ENCODE assay signal across 8 mouse cellular contexts in genomic region chr5:147956821-147957564, GRCm38 (mm10). TPM values are rescaled to one million over a fixed set of nuclear protein-coding genes. Genes with fewer than 3 reads are reported as not detected.
DNase-seq lines count a peak whose midpoint lies in the region; ATAC-seq and TF ChIP-seq lines count a peak whose summit lies in the region.

Gene Mtus2 (plus strand): TSS chr5:147957320.

- intact Hi-C loops in heart, postnatal 25 days (cut with DNase I): loop anchor here (2.0 to 5.0 kb wide), 2 partner anchors 175 to 286 kb away; no protein-coding TSS in a partner anchor

- no peak for TF ChIP-seq POLR2A in testis, adult 2 months (IDR thresholded peaks at IDR 0.05; ENCODE audit: control insufficient read depth, low read depth, low read length)

- WGBS in liver, embryonic 16.5 days (ENCODE audit: insufficient replicate concordance): 2% methylated on average over 55 of the region's 55 CpGs
- under 1% methylated on average over 51 of the region's 55 CpGs for WGBS in neural tube, embryonic 14.5 days

- H3K4me2 ChIP-seq in liver, embryonic 16.5 days (ENCODE audit: low read depth, low read length): peak within 1 kb of the TSS; percentile 50
- peak within 1 kb of the TSS; percentile 84 for H3K4me2 ChIP-seq in neural tube, embryonic 14.5 days (ENCODE audit: low read depth, low read length)

- H3K9me3 ChIP-seq in liver, embryonic 16.5 days (replicated peaks; ENCODE audit: control insufficient read depth, low read length): no peaks in the 10 kb centered on the region
- H3K9me3 ChIP-seq in neural tube, embryonic 14.5 days (ENCODE audit: control insufficient read depth, low read length): no peaks in the 10 kb centered on the region

- H3K4me1 ChIP-seq in liver, embryonic 16.5 days (ENCODE audit: control insufficient read depth, low read depth, low read length): no peaks in the 10 kb centered on the region; the same call in 1 of the 2 replicates
- H3K4me1 ChIP-seq in neural tube, embryonic 14.5 days (ENCODE audit: control insufficient read depth, insufficient read depth, low read length): 0 out of 2 replicates have a peak, but pooled peaks cover 6% of the 10 kb centered on the region
- H3K4me1 ChIP-seq in testis, adult 2 months (ENCODE audit: control insufficient read depth, insufficient read depth, low read length): peaks cover under 1% of the 10 kb centered on the region; the same call in 1 of the 2 replicates

- DNase-seq in Muller cell, postnatal 12 days (ENCODE audit: inconsistent ontology term): peak; percentile 83
- DNase-seq in cerebellum, adult 9-10 months: peak; percentile 94
- peak; percentile 67 for DNase-seq in forelimb bud, embryonic 11.5 days (ENCODE audit: low read depth, low spot score)
- DNase-seq in heart, postnatal 25 days (ENCODE audit: low spot score): peak; percentile 31
- peak; percentile 84 to 94 for DNase-seq in layer of hippocampus, adult 18-20 months (ENCODE audit: low spot score in 2 of 2)

- H3K27ac ChIP-seq in liver, embryonic 16.5 days (ENCODE audit: low read length): no peak within 1 kb of the TSS
- H3K27ac ChIP-seq in neural tube, embryonic 14.5 days (ENCODE audit: low read depth, low read length): peak within 1 kb of the TSS; percentile 86
- H3K27ac ChIP-seq in testis, adult 2 months (ENCODE audit: control insufficient read depth, insufficient read depth, low read depth, low read length): no peak within 1 kb of the TSS

- H3K36me3 ChIP-seq in liver, embryonic 16.5 days (ENCODE audit: control insufficient read depth, insufficient read depth): no peaks in the 10 kb centered on the region
- no peaks in the 10 kb centered on the region for H3K36me3 ChIP-seq in neural tube, embryonic 14.5 days (ENCODE audit: control insufficient read depth, insufficient read depth, low read length)
- no peaks in the 10 kb centered on the region for H3K36me3 ChIP-seq in testis, adult 2 months (ENCODE audit: control insufficient read depth, insufficient read depth, low read length)

- peak within 1 kb of the TSS; percentile 25 for H3K4me3 ChIP-seq in liver, embryonic 16.5 days (ENCODE audit: low read depth, low read length)
- peak within 1 kb of the TSS; percentile 73 for H3K4me3 ChIP-seq in neural tube, embryonic 14.5 days (ENCODE audit: low read depth, low read length)
- peak within 1 kb of the TSS; percentile 53 for H3K4me3 ChIP-seq in testis, adult 2 months (ENCODE audit: control insufficient read depth, low read depth, low read length)

- TF ChIP-seq CTCF in testis, adult 2 months (IDR thresholded peaks at IDR 0.05; ENCODE audit: control insufficient read depth, insufficient read depth, insufficient replicate concordance, low read depth, low read length): peak; percentile 75

- no peak for ATAC-seq in liver, embryonic 16.5 days (ENCODE audit: low read depth)
- ATAC-seq in neural tube, embryonic 14.5 days (ENCODE audit: low read depth): peak; percentile 94

- peaks cover 30% of the 10 kb centered on the region for H3K27me3 ChIP-seq in liver, embryonic 16.5 days (ENCODE audit: control insufficient read depth, insufficient read depth, low read depth, low read length)
- no peaks in the 10 kb centered on the region; the same call in 1 of the 2 replicates for H3K27me3 ChIP-seq in neural tube, embryonic 14.5 days (ENCODE audit: control insufficient read depth, insufficient read depth, low read length)
- no peaks in the 10 kb centered on the region for H3K27me3 ChIP-seq in testis, adult 2 months (ENCODE audit: control insufficient read depth, insufficient read depth, low read length)

- no peak within 1 kb of the TSS for H3K9ac ChIP-seq in liver, embryonic 16.5 days (ENCODE audit: low read depth, low read length)
- peak within 1 kb of the TSS; percentile 77 for H3K9ac ChIP-seq in neural tube, embryonic 14.5 days (replicated peaks; ENCODE audit: low read depth, low read length)

RNA-seq across cellular contexts. Expression of gene Mtus2, which starts in this region (rescaled TPM):
- total RNA-seq in heart, postnatal 25 days (2021): 100 to 1,000 TPM in 1 of 2 experiments, 10 to 100 TPM in 1; 98.1 to 109 TPM
- total RNA-seq in layer of hippocampus, adult 18-20 months (2021): 10 to 100 TPM; 32.9 to 35.6 TPM
- 0.69 and 0.72 TPM in 2 replicates for polyA plus RNA-seq in liver, embryonic 16.5 days (2015; fragmentation: Nextera tagmentation; extraction: Ambion mirVana)
- 51.3 and 53.9 TPM in 2 replicates for polyA plus RNA-seq in neural tube, embryonic 14.5 days (2014; fragmentation: Nextera tagmentation; extraction: Ambion mirVana)
- 1.1 and 1.8 TPM in 2 replicates for polyA plus RNA-seq in testis, adult 2 months (2012; rRNA removed)

Comparison
In these comparisons a context has a peak if more than half of its experiments do, and no peak if none do; other contexts are left out.
1. RNA of gene Mtus2 (polyA plus RNA-seq): 51.3 to 53.9 TPM in neural tube, embryonic 14.5 days; 1.1 to 1.8 TPM in testis, adult 2 months and 0.69 to 0.72 TPM in liver, embryonic 16.5 days; every median in the first group is over 10 times any median in the second.
2. DNase-seq: peak in every context shown above with its lines; median percentile 94 in cerebellum, adult 9-10 months; 89 in layer of hippocampus, adult 18-20 months; 83 in Muller cell, postnatal 12 days; 67 in forelimb bud, embryonic 11.5 days; 31 in heart, postnatal 25 days.
3. Peak in every context shown above with its lines, with median percentiles within 50 percentile points of each other: H3K4me3 ChIP-seq.